Mouse (Mus musculus) gastrocnemius, postnatal 14 days (tissue): ENCODE data around the gene Runx3. TPM values are rescaled to one million over a fixed set of nuclear protein-coding genes. Genes with fewer than 3 reads are reported as not detected.
"Not testable (repeated sequence)": the region's sequence is repeated elsewhere in the genome, so short reads cannot be mapped to it uniquely, and the experiment has no call there.

Source experiments
- DNase-seq: peaks from one replicate; pipeline ENCODE4 v3.0.0; 2021; ENCODE audit warnings: mixed read lengths
- intact Hi-C: fragments of 180-260 bp; cut with DNase I; formaldehyde crosslinking; loops from one replicate; pipeline ENCODE4 v1.15.1; 2025; ENCODE audit warnings: low total_unique reads
- total RNA-seq, 2 experiments: library from RNA; stranded (reverse); gene quantifications; 2 replicates each; pipeline ENCODE4 v1.2.3; 2021

Runx3 gene
- total RNA-seq, 2 experiments from 2014 or later = 0.22 to 0.41 TPM

DNA sequence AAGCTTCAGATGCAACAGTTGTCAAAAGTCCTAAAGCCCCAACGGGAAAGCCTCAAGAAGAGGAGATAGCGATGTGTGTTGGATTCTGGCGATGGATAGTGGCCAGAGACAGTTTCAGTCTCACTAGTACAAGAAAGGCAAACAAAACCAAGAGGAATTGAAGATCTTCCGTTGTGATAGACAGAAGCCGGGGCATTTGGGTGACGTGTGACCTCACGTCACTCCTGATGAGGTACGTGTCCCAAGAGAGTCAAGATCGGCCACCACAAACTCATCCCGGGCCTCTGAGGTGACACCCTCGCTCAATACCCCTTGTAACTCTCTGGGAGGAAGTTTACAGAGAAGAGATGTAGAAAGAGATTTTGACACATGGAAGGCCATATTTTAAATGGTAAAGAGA lies 41.0 kb downstream of the Runx3 start:
- no peak for DNase-seq
- intact Hi-C loops = no loop called here

DNA sequence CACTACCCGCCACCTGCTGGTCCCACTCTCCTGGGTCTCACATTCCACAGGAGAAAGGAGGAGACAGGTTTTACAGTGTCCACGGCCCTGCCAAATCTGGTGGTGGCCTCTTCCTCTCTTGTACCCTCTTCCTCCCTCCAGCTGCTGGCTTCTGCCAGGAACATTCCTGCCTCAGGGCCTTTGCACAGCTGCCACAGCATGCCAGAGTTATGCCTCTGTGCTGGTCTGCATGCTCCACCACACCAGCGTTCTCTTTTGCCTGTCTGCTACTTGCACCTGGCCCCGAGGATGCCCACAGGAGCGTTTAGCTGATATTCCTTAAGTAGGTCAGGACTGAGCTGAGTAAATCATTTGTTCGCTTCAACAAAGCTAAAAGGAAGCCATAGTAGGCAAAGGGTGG lies 45.3 kb downstream of the Runx3 start:
- DNase-seq = no peak
- intact Hi-C loops = no loop called here

DNA sequence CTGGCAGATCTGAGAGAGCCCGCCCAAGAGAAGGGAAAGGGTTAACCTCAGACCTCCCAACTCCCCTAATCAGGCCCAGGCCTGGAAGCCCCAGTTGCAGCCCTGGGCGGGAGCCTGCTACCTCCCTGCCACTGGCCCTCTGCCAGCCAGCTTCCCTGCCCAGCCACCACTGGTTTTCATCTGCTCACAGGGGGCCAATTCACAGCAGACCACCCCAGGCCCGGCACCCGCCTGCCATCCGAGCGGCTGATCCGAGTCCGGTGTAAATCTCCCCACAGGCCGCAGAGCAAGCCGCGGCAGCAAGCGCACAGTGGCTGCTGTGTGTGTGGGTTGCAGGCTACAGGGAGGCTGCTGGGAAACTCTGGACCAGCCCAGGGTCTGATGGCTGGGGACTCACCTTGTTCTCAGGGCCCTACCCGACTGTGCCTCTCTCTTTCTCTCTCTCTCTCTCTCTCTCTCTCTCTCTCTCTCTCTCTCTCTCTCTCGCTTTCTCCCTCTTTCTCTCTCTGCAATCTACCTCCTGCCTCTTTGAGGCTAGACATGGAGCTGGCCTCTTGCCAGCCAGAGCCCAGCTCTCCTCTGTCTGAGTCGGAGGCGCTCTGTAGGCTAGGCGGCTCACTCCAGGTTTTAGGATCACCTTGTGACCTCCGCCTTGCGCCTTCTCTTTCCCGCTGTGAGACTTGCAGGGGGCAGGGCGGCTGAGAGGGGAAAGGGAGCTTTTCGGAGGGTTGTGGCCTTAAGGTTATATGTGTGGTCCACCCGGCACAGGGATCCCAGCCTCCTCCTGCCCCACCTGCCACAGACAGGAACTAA lies 46.2 kb downstream of the Runx3 start:
- intact Hi-C loops = no loop called here
- no peak for DNase-seq

DNA sequence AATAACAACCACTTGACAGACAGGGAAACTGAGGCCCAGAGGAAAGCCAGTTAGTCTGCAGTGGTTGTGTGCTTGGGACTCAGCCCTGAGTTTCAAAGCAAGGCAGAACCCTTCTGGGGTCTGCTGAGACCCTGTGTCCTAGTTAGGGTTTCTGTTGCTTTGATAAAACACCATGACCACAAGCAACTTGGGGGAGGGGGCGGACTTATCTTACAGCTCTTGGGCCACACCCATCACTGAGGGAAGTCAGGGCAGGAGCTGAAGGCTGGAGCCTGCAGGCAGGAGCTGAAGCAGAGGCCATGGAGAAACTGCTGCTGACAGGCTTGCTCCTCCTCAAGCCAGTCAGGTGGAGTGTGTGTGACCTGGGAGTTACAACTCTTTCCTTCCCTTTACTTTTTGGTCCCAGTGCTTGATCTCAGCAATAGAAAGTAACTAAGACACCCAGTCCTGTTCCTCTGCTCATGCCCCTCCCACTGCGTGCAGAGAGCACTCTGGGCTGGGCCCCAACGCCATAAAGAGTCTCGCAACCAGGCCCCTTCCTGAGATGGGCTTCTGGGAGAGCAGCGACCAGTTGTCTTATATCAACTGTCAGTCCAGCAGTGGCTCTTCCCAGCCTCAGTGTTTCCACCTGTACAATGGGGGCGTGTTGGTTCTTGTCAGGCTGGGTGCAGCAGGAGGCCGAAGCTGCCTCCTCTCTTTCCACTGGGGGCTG lies 47.5 kb downstream of the Runx3 start:
- intact Hi-C loops = no loop called here
- DNase-seq = no peak

DNA sequence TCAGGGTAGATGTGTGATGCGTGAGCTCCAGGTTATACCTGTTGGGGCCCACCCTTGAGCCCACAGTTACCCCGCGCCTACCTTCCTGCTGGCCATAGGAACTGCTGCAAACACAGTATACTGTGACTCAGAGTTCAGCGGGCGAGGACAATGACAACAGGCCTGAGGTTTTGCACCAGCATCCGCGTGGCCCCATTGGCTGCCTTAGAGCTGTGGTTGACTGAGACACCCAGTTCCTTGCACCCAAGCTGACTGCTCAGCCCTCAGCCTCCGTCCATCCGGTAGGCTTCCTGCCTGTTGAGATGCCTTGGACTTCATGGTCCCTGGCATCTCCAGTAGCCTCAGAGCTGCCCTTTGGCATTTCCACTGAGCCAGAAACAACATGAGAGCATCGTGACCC lies 48.6 kb downstream of the Runx3 start:
- intact Hi-C loops = no loop called here

DNA sequence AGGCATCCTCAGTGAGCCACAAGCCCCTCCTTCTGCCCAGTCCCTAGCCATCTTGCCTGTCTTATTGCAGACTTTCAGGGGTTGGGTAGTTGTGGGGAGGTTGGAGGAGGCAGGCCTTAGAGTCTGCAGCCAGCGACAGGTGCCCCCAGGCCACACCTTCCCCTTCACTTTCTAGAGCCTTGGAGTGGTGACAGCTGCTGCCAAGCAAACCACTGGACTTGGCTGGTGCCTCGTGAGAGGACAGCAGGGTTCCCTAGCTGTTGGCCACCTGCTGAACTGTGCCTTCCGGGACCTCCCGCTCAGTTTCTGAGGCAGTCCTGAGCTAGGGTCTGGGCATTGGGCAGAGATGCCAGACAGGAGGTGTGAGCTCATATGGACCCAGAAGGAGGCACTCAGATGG lies 49.0 kb downstream of the Runx3 start:
- intact Hi-C loops = no loop called here
- no peak for DNase-seq

More for the DNA sequence above, 48.6 kb downstream of the Runx3 start:
- no peak for DNase-seq

DNA sequence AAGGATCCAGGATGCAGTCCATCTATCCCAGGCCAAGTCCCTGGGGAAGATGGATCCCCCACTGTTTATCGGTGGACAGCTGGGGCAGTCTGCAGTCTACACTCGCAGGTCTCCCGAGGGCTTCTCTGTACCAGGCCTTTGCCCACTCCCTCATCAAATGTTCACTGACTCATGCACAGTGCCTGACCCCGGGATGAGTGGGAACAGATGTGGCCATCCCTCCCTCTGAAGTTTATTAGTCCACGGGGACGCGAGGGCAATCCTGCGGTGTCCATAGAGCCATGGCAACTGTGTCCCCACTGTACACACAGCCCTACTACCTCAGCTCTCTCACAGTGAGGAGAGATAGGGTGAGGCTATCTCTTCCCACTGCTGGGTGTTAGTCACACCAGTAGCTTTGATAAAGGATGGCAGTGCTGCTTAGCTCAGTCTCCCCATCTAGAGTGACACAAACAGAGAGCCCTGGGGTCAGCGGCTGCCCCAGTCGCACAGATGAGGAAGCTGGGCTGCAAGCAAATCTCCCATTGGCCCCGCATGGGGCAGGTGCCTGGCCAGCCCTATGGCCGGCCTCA lies 50.9 kb downstream of the Runx3 start:
- DNase-seq = no peak
- intact Hi-C loops = no loop called here

DNA sequence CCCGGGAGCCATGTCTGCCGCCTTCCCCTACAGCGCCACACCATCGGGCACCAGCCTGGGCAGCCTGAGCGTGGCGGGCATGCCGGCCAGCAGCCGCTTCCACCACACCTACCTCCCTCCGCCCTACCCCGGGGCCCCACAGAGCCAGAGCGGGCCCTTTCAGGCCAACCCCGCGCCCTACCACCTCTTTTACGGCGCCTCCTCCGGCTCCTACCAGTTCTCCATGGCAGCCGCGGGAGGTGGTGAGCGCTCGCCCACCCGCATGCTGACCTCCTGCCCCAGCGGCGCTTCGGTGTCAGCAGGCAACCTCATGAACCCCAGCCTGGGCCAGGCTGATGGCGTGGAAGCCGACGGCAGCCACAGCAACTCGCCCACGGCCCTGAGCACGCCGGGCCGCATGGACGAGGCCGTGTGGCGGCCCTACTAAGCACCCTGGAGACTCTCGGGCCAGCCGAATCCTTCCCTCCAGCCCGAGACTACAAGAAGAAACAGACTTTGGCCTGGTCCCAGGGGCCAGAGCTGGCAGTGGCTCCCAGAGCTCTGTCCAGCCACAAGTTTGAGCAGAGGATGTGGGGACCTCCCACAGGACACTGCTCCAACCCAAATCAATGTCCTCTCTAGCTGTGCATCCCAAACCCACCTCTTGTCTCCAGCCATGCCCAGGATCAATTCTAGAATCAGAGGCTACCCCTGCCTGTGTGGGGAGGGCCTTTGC lies 55.1 kb downstream of the Runx3 start:
- intact Hi-C loops = no loop called here
- DNase-seq = no peak

DNA sequence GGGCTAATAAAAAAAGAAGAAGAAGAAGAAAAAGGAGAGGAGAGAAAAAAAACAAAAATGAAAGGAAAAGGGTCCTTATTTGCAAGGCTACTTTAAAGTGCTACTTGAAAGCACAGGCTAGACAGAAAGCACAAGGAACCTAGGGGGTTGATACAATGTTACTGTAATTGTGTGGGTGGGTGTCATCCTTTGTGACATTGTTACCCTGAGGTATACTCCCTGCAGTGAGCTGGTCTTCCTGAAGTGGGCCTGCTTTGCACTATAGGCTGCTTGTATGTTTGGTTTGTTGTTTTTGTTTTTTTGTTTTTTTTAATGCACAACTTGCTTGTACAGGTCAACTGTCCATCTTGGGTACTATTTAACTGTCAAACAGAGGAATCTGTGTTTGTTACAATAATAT lies 57.1 kb downstream of the Runx3 start:
- intact Hi-C loops = no loop called here
- DNase-seq = no peak

DNA sequence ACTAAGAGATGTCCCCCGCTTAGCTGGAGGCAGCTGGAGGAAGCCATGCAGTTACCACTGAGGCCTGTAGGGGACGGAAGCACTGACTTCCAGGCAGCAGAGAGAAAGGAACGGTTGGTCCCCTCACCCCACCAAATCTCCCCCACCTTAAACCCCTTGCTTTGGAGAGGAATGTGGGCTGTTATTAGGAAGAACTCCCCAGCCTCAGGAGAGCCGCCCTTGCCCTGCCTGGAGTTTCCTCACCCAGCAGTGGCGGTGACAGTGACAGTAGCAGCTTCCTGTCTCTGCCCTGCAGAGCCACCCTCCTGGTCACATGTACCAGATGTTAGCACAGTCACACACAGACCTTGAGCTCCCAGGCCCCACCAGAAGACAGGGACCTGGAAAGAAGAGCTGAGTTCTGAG lies 58.6 kb downstream of the Runx3 start:
- intact Hi-C loops = no loop called here
- peak; percentile 46 for DNase-seq

DNA sequence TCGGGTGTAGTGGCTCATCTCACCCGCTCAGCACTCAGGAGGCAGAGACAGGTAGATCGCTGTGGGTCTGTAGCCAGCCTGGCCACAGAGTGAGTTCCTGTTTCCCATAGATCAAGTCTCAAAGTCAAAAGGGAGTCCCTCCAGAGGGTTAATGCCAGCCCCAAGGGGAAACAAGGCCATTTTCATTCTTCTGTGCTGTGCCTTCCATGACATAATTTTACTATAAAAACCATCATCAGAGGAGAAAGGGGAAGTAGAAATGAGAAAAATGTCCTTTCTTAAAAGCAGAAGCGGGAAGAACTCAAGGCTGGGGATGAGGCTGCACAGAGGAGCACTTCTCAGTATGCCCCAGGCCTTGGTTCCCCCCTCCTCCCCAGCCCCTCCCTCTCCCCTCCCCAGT lies 61.4 kb downstream of the Runx3 start:
- intact Hi-C loops = no loop called here
- DNase-seq = no peak

DNA sequence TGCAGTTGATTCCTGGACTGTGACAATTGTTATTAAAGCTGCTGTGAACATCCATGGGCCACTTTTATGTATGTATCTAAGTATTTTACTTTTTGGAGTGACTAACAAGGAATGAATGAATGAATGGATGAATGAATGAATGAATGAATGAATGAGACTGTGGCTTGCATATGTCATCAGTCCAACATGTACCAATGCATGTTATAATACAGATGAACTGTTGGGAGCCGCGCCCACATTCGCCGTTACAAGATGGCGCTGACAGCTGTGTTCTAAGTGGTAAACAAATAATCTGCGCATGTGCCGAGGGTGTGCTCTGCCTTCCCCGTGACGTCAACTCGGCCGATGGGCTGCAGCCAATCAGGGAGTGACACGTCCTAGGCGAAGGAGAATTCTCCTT lies 63.8 kb downstream of the Runx3 start:
- DNase-seq, intact Hi-C loops: not testable (repeated sequence)

DNA sequence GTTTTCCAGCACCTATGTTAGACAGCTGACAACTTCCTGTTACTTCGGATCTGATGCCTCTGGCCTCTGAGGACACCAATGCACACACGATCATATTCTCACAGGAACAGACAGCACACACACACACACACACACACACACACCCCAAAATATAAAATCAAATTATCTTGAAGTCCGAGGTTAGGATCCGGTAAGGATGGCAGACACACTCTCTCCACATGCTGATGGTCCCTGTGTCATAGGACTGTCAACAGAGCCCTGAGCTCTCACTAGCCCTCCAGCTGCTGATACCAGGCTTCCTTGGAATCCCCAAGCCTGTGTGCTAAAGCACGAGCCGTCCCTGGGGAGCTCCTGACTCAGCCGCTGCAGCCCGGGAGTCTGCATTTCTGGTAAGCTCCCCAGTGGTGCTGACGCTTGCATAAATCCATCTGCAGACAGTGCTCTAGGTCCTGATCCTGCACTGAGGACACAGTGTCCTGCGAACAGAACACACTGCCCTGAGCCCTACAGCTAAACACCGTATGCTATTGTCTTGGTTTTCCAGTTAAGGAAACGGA lies 69.1 kb downstream of the Runx3 start:
- intact Hi-C loops = no loop called here

DNA sequence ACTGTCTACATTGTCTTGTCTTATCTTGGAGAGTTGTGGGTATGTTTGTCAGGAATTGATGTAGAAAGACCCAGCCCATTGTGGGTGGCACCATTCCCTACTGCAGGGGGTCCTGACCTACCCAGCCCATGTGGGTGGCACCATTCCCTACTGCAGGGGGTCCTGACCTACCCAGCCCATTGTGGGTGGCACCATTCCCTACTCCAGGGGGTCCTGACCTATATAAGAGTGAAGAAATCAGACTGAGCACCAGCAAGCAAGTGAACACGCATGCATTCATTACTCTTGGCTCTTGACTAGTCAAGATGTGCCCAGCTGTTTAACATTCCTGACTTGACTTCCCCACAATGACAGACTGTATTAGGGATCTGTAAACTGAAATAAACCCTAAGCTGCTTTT lies 69.9 kb downstream of the Runx3 start:
- no peak for DNase-seq
- intact Hi-C loops = no loop called here

More for the DNA sequence above, 69.1 kb downstream of the Runx3 start:
- DNase-seq = no peak

DNA sequence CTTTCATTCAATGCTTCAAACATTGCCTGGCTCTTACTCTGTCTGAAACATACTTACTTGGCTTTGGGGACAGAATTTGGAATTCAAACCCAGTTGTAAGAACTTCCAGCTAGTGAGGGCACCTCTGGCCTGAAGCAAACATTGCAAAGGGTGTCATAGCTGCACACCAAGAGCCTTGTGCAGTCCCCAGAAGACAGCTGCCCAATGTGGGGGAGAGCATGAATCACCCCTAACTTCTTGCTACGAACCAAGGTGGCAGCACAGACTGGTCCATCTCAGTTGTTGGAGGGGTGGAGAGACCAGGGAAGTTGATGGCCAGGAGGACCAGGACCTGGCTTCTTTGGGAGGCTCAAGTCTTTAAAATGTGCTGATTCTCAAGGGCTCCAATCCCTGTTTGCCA lies 70.7 kb downstream of the Runx3 start:
- intact Hi-C loops = no loop called here
- DNase-seq = no peak

DNA sequence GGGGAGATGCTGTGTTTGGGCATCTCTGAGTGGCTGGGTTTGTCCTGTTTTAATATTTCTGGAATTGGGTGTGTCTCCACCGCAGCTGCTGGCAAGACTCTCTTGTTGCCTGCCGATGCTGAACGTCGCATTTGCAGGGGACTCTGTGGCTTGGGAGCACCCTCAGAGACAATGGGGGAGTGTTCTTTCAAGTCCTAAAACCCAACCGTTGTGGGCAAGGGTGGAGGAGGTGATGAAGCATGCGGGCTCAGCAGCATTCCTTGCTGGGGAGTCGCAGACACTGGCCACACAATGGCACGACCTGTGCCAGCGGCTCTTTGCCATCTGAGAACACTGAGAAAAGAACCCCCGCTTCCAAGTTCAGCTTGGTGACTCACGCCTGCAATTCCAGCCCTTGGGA lies 71.2 kb downstream of the Runx3 start:
- DNase-seq = no peak
- intact Hi-C loops = no loop called here

DNA sequence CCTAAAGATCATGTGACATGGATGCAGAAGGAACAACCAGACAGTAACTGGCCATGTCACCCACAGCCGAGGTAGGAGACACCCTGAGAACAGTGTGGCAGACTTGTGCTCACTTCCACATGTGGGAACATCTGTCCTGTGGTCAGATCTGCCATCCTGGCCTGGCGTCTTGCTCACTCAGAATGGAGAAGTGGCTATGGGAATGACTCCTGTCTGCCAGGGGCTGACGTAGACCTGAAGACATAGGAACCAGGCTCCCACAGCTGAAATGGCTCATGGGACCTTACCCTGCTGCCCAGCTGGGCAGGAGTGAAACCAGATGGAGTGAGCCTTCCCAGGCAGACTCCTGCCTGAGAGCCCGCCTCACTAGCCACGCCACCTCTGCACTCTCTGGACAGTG lies 72.4 kb downstream of the Runx3 start:
- intact Hi-C loops = no loop called here
- DNase-seq = no peak

DNA sequence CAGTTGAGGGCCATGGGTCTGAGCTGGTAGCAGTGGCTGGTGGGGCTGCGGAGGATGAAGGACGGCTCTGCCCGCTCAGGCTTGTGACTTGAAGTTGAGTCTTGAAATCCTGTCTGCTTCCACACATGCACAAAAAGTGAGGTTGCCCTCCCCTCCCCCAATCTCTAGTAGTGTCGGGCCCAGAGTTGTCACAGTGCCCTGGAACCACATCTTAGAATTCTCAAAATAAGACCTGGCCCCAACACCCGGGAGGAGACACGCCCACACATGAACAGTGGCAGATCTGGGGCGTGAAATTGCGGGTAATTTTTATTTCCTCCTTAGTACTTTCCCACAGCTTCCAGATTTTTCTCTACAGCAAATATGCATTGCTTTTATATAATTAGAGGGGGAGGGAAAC lies 77.4 kb downstream of the Runx3 start:
- intact Hi-C loops = no loop called here
- DNase-seq = no peak

DNA sequence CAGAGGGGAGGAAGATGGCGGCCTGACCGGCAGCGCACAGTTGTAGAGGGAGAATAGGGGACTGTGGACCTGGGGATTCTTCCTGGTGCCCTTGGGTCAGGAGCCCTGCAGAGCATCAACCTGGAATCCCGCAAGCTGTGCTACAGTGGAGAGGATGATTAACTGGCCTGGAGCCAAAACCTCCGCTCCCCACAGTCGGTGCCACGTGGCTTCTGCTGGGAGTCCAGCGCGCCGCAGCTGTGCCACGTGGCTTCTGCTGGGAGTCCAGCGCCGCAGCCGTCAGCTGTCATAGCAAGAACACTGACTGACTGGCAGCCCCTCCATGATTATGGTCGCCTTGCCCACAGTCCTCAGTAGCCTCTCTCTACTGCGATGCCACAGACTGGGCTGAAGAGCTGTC lies 81.3 kb downstream of the Runx3 start:
- intact Hi-C loops = loop anchor here (10.0 kb wide), 1 partner anchor 137 kb away; no protein-coding TSS in a partner anchor

DNA sequence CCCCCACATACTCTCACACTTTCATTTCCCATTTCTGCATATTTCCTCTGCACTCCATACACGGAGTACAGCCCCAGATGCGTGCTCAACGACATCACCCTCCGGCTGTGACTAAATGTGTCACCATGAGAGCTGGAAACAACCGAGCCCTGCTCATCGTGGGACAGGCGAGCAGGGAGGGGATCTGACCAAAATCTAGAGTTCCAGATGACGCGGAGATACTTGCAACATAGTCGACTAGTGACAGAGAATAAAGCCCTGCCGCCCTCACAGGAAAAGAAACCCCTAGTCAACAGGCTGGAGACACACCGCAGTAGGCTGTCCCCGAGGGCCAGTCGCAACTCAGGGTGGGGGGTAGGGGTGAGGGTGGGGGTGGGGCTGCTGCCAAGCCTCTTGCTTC lies 82.8 kb downstream of the Runx3 start:
- intact Hi-C loops = loop anchor here (10.0 kb wide), 1 partner anchor 138 kb away; no protein-coding TSS in a partner anchor
- peak; percentile 18 for DNase-seq

More for the DNA sequence above, 81.3 kb downstream of the Runx3 start:
- DNase-seq = no peak
